Mouse (Mus musculus) kidney, adult 8-10 months (tissue): ENCODE measurements at regions not wholly inside any gene's neighbourhood (a gene's known extent, or its start where the extent isn't known, plus 50 kb on each side); places are given as distances from the start of the nearest gene placed in this dataset.

Experiments used
- DNase-seq, 2 experiments: peaks; one replicate each; pipeline ENCODE4 v3.0.0; 2022

DNA sequence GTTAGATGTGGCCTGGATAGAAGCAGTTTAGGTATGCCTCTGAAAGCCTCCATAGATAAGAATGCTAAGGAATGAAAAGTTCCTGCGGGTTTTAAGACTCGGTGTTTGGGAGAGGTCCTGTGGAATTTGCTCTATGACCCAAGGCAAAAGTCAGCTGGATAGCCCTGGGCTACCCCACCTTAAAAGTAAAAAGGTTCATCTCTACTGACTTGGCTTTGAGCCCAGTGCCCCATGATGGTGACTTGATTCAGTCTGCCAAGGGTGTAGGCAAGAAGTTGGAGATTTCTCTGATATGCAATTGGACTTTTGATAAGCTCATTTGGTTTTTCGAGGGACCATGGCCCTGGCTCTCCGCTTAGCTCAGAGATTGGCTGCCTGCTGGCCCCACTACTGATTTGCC is 78.8 kb upstream of the Herc3 start:
- DNase-seq = peak; percentile 13 to 29

DNA sequence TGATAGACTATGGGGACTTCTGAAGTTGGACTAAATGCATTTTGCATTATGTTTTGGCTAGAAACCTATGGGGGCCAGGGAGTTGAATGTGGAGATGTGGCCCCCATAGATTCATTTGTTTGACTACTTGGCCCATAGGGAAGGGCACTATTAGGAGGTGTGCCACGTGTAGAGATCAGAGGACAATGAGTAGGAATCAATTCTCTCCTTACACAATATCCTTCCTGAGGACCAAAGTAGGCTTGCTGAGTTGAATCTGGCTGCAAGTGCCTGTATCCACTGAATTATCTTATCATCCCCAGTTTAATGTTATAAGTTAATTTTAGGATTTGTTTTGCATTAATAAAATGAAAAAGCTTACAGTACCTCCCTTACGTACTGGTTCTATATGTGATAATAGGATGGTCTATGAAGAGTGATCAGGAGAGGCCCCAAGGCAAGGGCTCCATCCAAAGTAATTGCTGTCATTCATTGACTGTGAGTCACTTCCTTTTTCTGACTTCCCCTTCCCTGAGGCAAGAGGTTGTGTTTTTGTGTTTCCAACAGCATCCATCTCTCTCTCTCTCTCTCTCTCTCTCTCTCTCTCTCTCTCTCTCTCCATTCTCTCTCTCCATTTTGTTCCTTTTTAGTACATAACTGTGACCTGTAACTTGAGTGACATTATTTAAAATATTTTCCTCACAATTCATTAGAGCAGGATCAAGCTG is 74.8 kb upstream of the Herc3 start:
- no peak for DNase-seq

DNA sequence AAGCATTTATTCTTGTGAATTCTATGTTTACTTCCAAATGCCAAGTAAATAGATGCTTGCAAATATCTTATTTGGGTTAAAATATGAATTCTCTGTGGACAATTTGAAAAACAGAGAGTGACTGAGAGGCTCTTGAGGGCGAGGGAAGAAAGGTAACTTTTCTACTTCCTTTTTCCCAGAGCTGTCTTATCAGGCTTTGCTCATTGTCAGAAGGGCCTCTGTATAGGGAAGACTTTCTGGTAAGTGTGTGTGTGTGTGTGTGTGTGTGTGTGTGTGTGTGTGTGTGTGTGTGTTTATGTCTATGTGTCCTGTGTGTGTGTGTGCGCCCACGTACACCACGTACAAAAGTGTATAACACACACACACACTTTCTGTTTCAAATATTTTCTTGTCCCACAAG is 73.9 kb upstream of the Herc3 start:
- no peak for DNase-seq

DNA sequence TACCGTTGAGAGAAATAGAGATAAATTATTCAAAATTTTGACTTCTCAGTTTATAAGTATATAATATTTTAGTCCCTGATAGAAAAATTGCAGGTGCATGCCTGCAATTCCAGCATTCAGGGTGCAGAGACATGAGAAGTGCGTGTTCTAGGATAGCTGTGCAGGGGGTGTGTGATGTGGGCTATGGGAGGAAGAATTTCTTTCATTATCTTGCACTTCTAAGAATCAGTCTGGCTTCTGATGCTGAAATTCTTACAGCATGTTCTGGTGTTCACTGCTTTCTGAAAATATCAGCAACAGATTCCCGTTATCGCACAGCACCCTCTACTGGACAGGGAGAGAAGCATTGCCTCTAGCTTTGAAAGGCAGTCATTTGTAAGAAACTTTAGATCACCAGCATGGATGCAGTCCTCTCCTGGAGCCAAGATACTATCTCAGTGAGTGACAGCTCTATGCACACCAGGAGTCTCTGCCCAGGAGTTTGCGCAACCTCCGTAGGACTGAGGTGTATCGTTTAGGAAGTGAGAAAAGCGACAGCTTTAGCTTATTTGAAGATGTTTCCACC is 60.5 kb upstream of the Herc3 start:
- peak; percentile 12 to 52 for DNase-seq

DNA sequence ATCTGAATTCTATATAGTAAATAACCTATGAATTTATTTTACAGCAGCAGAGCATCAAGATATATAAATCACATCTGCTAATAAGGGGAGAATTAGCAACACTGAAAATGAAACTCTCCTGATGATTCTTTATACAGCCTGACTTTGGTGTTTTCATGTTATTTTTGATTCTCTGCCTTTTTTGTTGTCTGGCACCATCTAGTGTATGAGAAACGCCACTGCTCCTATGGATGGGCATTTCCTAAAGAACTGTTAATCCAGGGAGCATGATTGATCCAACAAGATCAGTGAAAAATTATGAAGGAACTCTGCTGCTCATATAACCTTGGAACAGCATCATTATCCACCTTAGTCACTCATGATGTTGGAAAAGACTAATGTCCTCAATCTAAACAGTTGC is 59.3 kb upstream of the Herc3 start:
- DNase-seq = peak; percentile 26 to 37
